Mouse (Mus musculus): Measurements from ENCODE around the gene Nipsnap3a.

The Nipsnap3a gene

DNA sequence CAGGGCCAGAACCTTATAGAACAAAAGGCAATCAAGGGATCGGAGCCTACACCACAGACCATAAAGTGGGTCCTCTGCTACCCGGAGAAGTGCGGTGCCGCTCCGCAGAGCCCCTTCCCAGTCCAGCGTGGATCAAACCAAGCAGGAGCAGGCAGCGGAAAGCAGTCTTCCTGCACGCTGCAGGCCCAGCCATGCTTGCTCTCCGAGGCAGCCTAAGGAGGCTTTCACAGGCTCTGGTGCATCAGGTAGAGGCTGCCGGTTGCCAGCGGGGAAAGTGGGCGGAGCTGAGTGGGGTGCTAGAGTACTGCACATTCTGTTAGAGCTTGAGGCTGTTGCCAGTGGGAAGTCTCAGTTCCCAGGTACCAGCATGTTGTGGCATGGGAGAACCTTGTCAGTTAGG, at the start of gene Nipsnap3a:
Gene Nipsnap3a (plus strand): TSS at position 25 of the 400 bp plus-strand sequence.
- DNase-seq (ENCODE audit: low spot score in 2 of 2), result no peak

DNA sequence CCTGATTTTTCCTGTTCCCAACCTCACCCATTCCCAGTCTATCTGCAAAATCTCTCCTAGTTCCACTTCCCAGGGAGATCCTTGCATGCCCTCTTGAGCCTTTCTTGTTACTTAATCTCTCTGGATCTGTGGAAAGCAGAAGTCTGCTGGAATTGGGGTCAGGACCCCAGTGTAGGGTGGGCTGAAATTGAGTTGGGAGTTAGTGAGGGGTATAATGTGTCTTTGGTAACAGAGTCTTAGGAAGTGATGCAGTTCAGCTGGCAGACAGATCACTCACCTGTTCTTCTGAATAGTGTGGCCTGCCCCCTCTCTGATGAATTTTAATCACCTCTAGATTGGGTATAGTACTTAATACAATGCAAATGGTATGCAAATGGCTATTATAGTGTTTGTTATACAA, 42.4 kb upstream of the Nipsnap3a start:
- DNase-seq (ENCODE audit: low spot score in 2 of 2), result no peak

DNA sequence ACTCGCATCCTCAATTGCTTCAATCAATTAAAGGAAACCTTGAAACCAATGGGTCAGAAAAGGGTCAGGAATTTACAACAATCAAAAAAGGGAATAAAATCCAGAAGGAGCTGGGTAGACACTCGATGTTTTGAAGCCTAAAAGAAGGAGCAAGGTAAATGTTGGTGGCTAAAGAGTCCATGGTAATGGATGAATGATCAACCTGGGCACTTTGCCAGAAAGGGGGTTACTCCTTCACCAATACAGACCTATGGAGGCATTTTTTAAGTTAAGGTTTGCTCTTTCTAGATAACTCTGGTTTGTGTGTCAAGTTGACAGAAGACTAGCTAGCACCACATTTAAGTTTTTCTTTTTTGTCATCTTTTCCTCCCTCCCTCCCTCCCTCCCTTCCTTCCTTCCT, 40.1 kb upstream of the Nipsnap3a start:
- DNase-seq (ENCODE audit: low spot score in 2 of 2), result no peak

DNA sequence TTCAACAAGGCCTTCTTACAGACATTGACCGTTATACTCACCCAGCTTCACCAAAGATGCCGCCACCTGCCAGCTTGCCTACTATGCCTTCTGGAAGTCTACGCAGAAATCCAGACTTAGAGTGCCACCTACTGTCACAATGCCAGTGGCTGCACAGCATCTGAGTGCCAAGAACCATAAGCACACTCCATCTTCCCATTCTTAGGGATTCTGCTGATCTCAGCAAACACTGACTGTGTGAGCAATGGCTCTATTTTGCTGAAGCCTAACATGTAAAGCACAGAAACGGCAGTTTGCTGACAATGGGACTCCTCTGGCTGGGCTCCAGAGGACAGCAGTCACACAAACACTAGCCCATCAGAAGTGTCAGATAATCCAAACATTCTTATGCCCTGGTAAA, 30.4 kb upstream of the Nipsnap3a start:
- DNase-seq (ENCODE audit: low spot score in 2 of 2), result no peak

DNA sequence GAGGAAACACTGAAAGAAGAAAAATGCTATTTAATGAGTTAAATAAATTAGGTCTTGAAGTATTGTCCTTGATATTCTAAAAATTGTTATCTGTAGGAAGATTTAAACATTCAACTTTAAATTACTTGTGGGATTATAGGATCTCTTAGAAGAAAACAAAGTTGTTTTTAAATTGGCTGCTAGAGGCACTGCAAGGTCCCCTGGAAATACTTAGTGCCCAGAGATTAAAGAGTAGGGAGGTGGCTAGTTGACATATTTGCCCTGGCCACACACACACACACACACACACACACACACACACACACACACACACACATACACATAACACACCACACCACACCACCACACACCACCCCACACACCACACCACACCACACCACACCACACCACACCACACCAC, 24.8 kb upstream of the Nipsnap3a start, which contains the start of gene Olfr270:
Gene Olfr270 (plus strand): TSS at position 301 of the 400 bp plus-strand sequence.
- DNase-seq (ENCODE audit: low spot score in 2 of 2), result no peak

DNA sequence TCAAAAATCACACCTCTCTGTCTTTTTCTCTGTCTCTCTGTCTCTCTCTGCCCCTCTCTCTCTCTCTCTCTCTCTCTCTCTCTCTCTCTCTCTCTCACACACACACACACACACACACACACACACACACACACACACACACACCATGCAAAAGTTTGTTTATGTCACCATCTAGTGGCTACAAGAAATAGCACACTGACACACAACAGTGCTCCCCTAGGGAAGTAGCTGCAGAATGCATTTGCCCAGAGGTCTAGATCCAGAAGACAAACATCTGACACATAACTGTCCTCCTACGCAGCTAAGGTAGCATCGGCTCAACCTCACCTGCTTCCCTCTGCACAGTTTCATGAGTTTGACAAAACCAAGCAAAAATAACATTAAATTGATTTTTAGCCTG, 3.9 kb upstream of the Nipsnap3a start:
- DNase-seq (ENCODE audit: low spot score in 2 of 2), result no peak

DNA sequence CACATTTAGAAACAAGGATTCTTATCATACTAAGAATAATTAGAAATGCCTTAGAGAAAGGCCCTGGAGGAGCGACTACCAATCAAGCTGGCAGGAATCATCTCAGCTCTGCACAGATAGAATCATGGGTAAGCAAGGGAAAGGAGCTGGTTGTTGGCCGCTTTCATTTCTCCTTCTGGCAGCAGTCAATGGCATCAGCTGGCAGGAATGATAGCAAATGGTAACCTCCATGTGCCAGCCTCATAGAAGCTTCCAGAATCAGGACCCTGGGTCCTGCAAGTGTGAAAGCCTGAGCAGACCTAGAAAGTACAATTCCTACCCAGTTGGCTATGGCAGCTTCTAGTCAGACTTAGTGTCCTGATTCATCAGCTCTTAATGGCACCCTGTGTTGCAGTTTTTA, 2.8 kb upstream of the Nipsnap3a start:
- no peak for DNase-seq (ENCODE audit: low spot score in 2 of 2)

DNA sequence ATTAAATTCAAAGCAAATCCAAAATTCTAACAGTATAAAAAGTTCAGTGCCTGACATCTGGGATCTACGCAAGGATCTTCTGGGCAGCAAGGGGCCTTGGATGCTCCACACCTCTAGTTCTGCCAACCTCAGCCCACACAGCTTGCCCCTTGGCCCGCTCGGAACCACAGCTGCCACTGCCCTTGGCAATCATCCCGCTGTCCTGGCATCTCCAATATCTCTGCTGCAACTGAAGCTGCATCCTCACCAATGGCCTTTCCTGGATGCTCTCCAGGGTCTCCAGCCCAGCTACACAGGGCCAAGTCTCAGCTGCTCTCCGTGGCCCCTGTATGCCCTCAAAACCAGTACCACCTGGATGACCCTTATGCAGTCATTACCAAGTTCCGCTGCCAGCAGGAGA, 10.4 kb downstream of the Nipsnap3a start:
- DNase-seq (ENCODE audit: low spot score in 2 of 2), result no peak

DNA sequence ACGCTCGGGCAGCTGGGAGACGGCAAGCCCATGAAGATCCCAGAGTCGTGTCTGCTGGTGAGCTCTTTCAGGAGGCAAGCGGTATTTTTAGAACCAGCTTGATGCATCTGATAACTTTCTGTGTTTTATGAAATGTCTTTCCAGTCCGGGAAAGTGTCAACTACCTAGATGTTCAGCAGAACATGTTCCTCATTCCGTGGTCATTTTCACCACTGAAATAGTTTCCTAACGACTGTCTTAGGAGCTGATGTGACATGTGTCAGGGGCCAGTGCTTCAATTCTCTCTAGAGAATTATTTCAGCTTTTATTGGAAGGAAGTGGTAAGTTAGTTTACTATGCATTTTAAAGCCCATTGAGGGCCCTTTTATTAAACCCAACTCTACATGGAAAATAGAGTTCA, 11.1 kb downstream of the Nipsnap3a start:
- no peak for DNase-seq (ENCODE audit: low spot score in 2 of 2)

DNA sequence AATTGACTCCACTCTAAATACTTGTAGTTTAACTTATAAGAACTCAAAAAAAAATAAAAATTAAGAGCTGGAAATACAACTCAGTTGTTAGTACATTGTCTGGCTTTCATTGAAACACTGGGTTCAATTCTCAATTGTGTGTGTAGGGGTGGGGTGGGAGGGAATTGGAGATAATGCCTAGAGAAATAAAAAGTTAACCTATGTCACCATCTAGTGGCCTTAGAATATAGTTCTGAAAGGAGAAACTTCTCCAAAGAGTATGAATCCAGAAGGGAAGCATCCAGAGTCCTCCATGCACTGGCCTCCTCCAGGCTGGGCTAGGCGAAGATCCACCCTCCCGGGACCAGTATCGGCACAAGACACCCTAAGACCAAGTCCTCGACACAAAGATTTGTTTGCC, 20.1 kb downstream of the Nipsnap3a start:
- no peak for DNase-seq (ENCODE audit: low spot score in 2 of 2)

DNA sequence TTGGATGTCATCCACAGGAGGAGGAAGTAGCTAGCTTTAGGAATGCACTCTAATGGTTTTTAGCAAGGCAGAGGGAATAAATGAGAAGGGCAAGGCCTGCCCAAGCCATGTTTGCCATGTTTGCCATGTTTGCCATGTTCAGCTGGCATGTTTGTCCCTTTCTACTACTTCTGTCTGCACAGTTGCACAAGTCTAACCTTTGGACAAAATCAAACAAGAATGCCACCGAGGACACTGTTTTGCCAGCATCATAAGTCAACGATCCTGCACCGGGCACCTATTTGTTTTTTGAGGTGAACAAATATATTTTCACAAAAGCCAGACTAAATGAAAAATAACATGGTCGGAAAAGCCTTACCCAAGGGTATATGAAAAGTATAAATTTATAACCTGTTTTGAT, 20.8 kb downstream of the Nipsnap3a start:
- DNase-seq (ENCODE audit: low spot score in 2 of 2), result no peak

DNA sequence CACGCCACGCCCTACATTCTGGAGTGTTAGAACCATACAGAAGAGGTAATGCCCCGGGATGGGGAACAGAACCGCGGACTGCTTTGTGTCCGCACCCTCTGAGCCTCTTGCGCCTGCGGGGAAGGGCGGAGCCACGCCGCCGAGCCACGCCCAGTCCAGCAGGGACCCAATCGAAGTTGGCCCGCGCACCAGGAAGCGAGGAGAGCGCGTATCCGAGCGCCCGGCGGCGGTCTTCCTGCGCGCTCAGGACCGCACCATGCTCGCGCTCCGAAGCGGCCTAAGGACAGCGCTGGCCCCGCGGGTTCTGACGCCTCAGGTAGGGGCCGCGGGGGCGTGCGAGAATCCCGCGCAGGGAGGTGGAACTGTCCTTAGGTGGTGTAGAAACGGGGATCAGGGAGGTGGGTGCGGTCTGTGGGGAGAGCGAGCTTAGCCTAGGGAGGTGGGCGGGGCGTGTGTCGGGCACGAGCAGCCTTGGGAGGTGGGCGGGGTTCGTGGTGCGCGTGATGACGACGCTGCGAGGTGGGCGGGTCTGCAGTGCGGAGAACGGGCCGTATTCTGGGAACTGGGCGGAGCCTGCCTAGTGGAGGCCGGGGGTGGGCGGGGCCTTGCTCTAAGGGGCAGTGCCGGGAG, 22.8 kb downstream of the Nipsnap3a start, which contains the start of gene Nipsnap3b:
Gene Nipsnap3b (plus strand): TSS at position 149 of the 630 bp plus-strand sequence.
- peak; percentile 96 to 98 for DNase-seq (ENCODE audit: low spot score in 2 of 2)

DNA sequence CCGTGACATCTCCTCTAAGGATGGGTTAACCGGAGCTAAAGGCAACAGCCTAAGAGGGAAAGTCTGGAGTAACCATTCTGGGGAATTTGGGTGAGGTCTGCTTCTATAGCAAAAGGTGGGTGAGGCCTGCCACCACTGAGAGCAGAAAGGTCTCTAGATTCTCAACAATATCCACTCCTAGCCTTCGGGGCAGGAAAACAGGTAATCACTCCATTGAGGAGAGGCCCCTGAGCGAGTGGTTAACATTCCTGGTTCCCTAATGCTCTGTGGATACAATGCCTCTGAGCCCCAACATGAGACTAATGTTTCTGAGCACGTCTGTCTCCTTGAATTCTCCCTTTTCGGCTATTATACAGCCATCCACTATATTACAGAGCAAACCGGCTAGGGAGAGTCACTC, 25.3 kb downstream of the Nipsnap3a start:
- no peak for DNase-seq (ENCODE audit: low spot score in 2 of 2)

DNA sequence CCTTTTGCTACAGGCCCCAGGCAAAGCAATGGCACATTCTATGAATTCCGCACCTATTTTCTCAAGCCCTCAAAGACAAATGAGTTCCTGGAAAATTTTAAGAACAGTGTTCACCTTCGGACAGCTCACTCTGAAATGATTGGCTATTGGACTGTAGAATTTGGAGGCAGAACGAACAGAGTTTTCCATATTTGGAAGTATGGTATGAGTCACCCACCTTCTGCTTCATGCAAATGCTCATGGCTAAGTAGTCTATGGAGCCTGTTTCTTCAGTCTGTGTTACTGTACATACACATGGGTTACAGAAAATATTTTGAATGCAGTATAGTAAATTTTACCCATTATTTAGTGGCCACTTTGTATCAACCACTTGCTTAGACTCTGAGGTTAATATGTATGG, 26.0 kb downstream of the Nipsnap3a start:
- no peak for DNase-seq (ENCODE audit: low spot score in 2 of 2)

DNA sequence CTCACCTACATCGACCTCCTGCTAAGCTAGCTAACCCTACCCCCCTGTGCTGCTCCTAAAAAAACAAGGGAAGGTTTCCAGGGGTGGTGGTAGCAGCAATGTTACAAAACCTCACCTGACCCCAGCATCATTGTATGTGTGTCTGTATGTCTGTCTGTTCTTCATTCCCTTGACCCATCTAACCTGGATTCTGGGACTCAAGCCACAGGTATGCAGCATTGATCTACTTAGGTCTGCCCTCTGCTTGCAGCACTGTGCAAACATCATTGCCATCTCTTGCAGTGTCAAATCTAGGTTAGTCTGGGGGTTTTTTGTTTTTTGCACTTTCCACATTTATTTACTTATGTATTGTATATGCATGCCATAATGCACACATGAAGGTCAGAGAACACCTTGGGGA, 29.3 kb downstream of the Nipsnap3a start:
- no peak for DNase-seq (ENCODE audit: low spot score in 2 of 2)

DNA sequence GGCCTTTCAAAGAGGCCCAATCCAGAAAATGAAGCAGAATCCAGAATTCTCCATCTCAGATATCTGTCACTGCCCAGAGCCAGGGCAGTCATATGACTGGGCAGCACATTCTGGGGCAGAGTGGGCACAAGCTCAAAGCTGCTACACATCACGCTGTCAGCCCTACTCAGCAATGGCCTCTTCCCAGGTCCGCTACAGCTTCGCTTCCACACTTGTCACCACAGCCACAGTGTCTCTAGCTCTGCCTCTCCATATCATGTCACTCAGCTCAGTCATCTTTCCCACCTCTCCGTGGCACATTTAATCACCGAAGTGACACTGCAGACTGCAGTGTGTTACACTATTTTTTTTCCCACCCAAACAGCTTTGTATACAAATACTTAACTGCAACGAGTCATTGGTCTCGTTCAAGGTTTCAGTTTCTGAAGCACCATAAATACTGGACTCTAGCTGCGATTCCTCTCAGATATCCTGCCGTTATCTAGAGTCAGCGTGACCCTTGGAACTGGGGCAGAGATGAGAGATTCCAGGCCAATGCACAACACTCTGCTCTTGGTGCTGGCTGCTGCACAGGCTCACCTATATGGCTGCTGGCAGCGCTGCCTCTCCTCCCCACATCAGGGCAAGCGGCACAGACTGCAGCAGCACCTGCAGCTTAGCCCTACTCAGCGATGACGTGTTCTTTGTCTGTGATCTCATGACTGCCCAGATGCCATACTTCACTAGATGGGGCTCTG, 34.3 kb downstream of the Nipsnap3a start:
- no peak for DNase-seq (ENCODE audit: low spot score in 2 of 2)

DNA sequence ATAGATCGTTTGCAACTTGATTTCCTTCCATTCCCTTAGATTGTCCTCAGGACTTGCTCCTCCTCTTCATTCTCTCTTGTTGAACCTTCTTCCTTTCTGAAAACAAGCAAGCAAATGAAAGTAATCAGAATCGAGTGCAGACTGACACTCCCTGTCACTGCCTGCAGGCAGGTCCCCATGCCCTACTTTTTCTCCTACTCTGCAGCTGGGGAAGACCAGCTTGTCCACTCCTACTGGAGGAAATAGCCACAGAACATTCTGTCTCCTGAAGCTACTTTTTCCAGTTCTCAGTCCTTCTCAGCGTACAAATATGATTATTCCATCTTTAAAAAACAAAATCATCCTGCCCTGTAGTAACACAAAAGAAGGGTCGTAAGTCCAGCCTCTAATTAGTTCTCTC, 35.3 kb downstream of the Nipsnap3a start:
- DNase-seq (ENCODE audit: low spot score in 2 of 2), result no peak

DNA sequence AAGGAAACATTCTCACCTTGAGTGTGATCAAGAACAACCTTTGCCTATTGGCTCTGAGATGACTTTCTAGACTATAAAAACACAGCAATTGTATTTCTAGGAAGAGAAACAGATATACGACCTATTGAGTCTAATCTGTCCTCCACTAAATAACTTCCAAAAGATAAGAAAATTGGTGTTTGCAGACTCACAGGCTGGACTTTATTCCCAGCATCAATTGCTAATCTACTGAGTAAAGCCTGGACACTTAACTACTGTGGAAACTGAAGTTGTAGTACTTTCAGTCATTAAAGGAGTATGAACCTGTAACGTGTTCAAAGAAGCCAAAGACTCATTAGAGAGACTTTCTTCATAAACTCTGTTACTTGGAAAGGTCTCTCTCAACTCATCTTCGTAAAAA, 38.7 kb downstream of the Nipsnap3a start:
- no peak for DNase-seq (ENCODE audit: low spot score in 2 of 2)

DNA sequence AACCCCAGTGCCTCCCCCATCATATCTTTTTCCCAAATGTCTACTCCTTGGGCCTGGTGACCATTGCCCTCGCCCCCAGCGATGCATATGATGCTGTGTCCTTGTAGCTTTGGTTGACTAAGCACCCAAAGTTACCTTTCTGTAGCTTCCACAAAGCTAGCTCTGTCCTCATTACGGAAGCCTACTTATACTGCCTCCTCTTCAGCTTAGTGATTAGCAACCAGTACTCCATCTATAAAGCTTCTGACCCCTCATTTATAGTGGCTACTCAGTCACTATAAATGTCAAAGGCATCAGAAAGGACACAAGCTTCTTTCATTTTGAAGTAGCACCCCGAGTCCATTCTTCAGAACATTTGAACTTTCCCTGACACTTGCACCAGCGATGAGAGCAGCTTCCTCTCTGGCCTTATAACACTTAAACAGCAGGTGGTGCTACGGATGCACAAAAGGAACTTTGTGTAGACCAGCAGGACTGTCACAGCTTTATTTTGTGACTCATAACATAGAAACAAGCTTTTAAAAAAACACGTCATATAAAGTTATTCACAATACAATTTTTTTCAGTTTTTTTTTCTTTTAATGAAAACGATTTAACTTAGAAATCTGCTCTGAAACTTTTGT, 41.4 kb downstream of the Nipsnap3a start:
- no peak for DNase-seq (ENCODE audit: low spot score in 2 of 2)

DNA sequence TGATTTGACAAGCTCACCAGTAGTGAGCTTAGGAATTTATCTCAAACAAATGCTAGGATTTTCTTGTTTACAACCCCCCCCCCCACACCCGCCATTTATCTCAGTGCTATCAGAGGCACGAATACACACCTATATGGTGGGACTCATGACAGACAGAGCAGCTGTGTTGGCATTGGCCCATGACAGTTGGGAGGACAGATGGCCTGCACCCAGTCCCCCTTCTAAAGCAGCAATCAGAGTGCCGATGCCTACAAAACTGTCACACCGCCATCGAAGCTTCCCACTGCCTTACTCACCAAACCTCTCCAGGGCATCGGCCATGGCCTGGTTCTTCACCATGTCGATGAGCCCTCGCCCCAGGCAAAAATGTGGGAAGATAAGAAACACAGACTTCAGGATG, 54.7 kb downstream of the Nipsnap3a start:
- DNase-seq (ENCODE audit: low spot score in 2 of 2), result no peak

DNA sequence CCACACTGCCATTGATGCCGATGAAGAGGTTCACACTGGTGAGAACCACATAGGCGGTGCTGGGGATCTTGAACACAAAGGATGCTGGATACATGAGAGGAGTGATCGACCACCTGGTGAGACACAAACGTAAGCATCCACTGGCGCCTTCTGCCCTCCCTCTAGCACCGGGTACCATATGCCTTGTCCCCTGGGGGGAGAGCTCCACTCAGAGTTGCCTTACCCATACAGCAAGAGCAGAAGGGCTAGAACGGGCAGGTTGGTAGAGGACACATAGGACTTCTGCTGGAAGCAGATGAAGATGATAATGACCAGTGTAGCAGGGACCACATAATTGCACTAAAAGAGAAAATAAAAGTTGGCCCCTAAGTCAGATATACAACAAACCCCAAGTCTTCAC, 56.7 kb downstream of the Nipsnap3a start:
- DNase-seq (ENCODE audit: low spot score in 2 of 2), result no peak

DNA sequence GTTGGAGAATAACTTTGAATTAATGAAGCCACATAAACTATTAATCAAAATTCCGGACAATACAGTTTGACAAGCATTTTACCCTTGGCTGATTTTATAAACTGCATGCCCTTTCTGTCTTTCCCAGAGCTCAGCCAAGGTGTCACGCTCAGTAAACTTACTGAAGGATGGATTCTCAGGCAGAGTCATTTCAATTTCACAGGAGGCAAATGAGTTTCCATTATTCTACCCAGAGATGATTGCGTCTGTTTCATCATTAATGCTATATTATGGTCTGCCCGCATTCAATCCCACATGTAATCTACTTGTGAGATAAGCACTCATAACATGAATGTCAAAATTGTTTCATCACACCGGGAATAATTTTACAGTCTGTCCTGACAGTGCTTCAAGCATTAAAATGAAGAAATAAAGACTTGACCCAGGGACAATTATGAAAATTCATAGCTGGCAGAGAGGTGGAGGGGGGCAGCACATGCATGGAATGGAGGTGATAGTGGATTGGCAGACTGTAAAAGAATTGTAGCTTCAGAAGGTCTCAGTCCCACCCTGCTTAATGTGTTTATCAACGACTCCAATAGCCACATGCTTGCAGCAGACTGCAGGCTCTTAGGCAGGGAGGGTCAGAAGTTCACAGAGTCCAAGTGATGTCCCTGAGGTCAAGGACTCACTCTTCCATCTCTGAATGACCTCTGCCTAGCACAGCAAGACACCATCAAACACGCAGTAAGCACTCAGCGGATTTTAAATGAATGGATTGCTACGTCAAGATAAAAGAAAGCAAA, 57.4 kb downstream of the Nipsnap3a start:
- DNase-seq (ENCODE audit: low spot score in 2 of 2), result peak in 1 of 2 experiments; percentile 3
